Mouse (Mus musculus) megakaryocyte, embryonic 14.5 days (primary cell): ENCODE data around the gene Col25a1.

Experiments used
- FLI1 ChIP-seq: IDR thresholded peaks from 2 replicates; pipeline ENCODE4 v1.6.1; 2012; ENCODE audit warnings: low read length, inconsistent platforms, mixed read lengths
- GATA1 ChIP-seq: IDR thresholded peaks from 3 replicates; pipeline ENCODE4 v1.6.1; 2012; ENCODE audit warnings: mixed read lengths, low read length, inconsistent platforms, borderline replicate concordance

DNA sequence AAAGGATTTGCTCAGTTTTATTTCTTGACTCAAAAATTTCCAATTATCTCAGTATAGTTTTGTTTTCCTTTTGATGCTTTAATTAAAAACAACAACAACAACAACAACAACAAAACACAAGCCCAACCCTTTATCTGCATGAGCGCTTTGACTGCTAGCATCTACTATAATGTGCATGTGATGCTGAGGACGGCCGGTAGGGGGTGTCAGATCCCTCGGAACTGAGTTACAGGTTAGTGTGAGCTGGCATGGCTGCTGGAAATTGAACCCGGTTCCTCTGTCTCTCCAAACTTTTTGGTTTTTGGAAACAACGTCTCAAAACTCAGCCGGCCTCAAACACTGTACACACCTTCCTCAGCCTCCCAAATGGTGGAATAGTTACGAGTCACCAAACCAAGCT, 27.8 kb upstream of the Col25a1 start:
- TF ChIP-seq FLI1: no peak
- TF ChIP-seq GATA1: no peak
